In the genomic region with DNA sequence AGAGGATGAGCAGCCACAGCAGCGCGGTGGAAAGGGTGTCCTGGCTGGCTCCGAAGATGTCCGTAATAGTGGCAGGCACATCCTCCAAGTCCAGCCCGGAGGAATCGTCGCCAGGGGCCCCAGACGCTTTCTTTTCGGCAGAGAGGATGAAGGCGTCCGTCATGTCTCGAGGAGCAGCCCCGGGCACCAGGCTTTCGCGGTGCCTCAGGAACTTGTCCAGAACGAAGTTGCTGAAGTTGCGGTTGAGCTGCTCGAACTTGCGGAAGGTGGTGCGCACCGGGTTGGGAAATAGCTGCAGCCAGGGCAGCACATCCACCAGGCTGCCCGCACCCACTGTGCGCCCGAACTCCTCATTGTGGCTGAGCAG, we compare ENCODE assay signal across 9 mouse cellular contexts. TPM values are rescaled to one million over a fixed set of nuclear protein-coding genes. Genes with fewer than 3 reads are reported as not detected.
DNase-seq lines count a peak whose midpoint lies in the region; ATAC-seq and TF ChIP-seq lines count a peak whose summit lies in the region.
"Had no signal": no experiment of that assay in that cellular context is flagged by ENCODE, and none has a peak within 500 bp of the region (broad histone marks: within the 10 kb centered on the region; RNA-seq: fewer than 3 reads in every experiment).

No protein-coding gene starts in this region.

- H3K36me3 ChIP-seq in lung, embryonic 15.5 days = no peaks in the 10 kb centered on the region
- no peaks in the 10 kb centered on the region for H3K36me3 ChIP-seq in embryonic facial prominence, embryonic 15.5 days
- no peaks in the 10 kb centered on the region for H3K36me3 ChIP-seq in hindbrain, postnatal 0 days (ENCODE audit: insufficient read depth, low read length)
- no peaks in the 10 kb centered on the region for H3K36me3 ChIP-seq in midbrain, embryonic 15.5 days (replicated peaks)

- H3K27me3 ChIP-seq in lung, embryonic 15.5 days = peaks cover 63% of the 10 kb centered on the region
- H3K27me3 ChIP-seq in embryonic facial prominence, embryonic 15.5 days = peaks cover 64% of the 10 kb centered on the region
- H3K27me3 ChIP-seq in hindbrain, postnatal 0 days (ENCODE audit: insufficient read depth, low read length) = peaks cover 42% of the 10 kb centered on the region
- peaks cover 60% of the 10 kb centered on the region for H3K27me3 ChIP-seq in midbrain, embryonic 15.5 days (replicated peaks)

- H3K4me2 ChIP-seq in lung, embryonic 15.5 days = peak overlapping the region; percentile 83
- peak overlapping the region; percentile 89 for H3K4me2 ChIP-seq in embryonic facial prominence, embryonic 15.5 days (replicated peaks)
- H3K4me2 ChIP-seq in hindbrain, postnatal 0 days (ENCODE audit: low read depth, low read length) = peak overlapping the region; percentile 70
- peak overlapping the region; percentile 88 for H3K4me2 ChIP-seq in midbrain, embryonic 15.5 days

- no peak for TF ChIP-seq CTCF in lung, adult 2 months (IDR thresholded peaks at IDR 0.05; ENCODE audit: insufficient read depth, low read length)
- no peak for TF ChIP-seq CTCF in hindbrain, postnatal 0 days (IDR thresholded peaks at IDR 0.05; ENCODE audit: low read depth)

- H3K27ac ChIP-seq in lung, embryonic 15.5 days = no peak overlapping the region
- no peak overlapping the region for H3K27ac ChIP-seq in embryonic facial prominence, embryonic 15.5 days (replicated peaks)
- H3K27ac ChIP-seq in hindbrain, postnatal 0 days = no peak overlapping the region
- H3K27ac ChIP-seq in midbrain, embryonic 15.5 days = no peak overlapping the region

- H3K9me3 ChIP-seq in lung, embryonic 15.5 days = no peaks in the 10 kb centered on the region
- no peaks in the 10 kb centered on the region for H3K9me3 ChIP-seq in embryonic facial prominence, embryonic 15.5 days (replicated peaks)
- H3K9me3 ChIP-seq in hindbrain, postnatal 0 days (ENCODE audit: low read length) = no peaks in the 10 kb centered on the region
- no peaks in the 10 kb centered on the region for H3K9me3 ChIP-seq in midbrain, embryonic 15.5 days

- TF ChIP-seq POLR2A in lung, adult 2 months (IDR thresholded peaks at IDR 0.05; ENCODE audit: borderline replicate concordance, extremely low read depth, low read depth, low read length) = no peak

- under 1% methylated on average over 24 of the region's 24 CpGs for WGBS in lung, embryonic 15.5 days
- 2% methylated on average over 24 of the region's 24 CpGs for WGBS in lung, adult 2 months
- 1% methylated on average over 24 of the region's 24 CpGs for WGBS in embryonic facial prominence, embryonic 15.5 days
- 2% methylated on average over 24 of the region's 24 CpGs for WGBS in hindbrain, postnatal 0 days
- under 1% methylated on average over 24 of the region's 24 CpGs for WGBS in midbrain, embryonic 15.5 days

- peak overlapping the region; percentile 11; the same call in 1 of the 2 replicates for H3K9ac ChIP-seq in lung, embryonic 15.5 days
- no peak overlapping the region for H3K9ac ChIP-seq in embryonic facial prominence, embryonic 15.5 days
- H3K9ac ChIP-seq in hindbrain, postnatal 0 days (replicated peaks; ENCODE audit: low read length) = no peak overlapping the region
- no peak overlapping the region for H3K9ac ChIP-seq in midbrain, embryonic 15.5 days

- peaks cover 24% of the 10 kb centered on the region for H3K4me1 ChIP-seq in lung, embryonic 15.5 days
- H3K4me1 ChIP-seq in lung, adult 2 months (ENCODE audit: control insufficient read depth, insufficient read depth, low read length) = peaks cover 11% of the 10 kb centered on the region; the same call in 1 of the 2 replicates
- peaks cover 32% of the 10 kb centered on the region for H3K4me1 ChIP-seq in embryonic facial prominence, embryonic 15.5 days
- H3K4me1 ChIP-seq in hindbrain, postnatal 0 days (ENCODE audit: insufficient read depth, low read length) = peaks cover 6% of the 10 kb centered on the region
- H3K4me1 ChIP-seq in midbrain, embryonic 15.5 days = peaks cover 31% of the 10 kb centered on the region

- H3K4me3 ChIP-seq in lung, embryonic 15.5 days = peak overlapping the region; percentile 42
- H3K4me3 ChIP-seq in lung, adult 2 months (replicated peaks; ENCODE audit: extremely low read depth, low read depth, low read length) = no peak overlapping the region
- H3K4me3 ChIP-seq in embryonic facial prominence, embryonic 15.5 days (replicated peaks) = peak overlapping the region; percentile 47
- H3K4me3 ChIP-seq in hindbrain, postnatal 0 days (ENCODE audit: low read length) = peak overlapping the region; percentile 36
- peak overlapping the region; percentile 42 for H3K4me3 ChIP-seq in midbrain, embryonic 15.5 days

- DNase-seq in lung, adult 2 months = no peak
- DNase-seq in hindbrain, postnatal 0 days (ENCODE audit: low spot score) = no peak
- no peak for DNase-seq in thymus, postnatal 10 days (ENCODE audit: low spot score in 2 of 2)
- DNase-seq in ovary, postnatal 14 days (ENCODE audit: low spot score) = no peak

- ATAC-seq in lung, embryonic 15.5 days (ENCODE audit: borderline replicate concordance, extremely low read depth, low FRiP score, low TSS enrichment) = no peak
- ATAC-seq in embryonic facial prominence, embryonic 15.5 days (ENCODE audit: insufficient number of reproducible peaks, low FRiP score, low TSS enrichment, low read depth) = no peak
- no peak; the same call in 1 of the 2 replicates for ATAC-seq in hindbrain, postnatal 0 days
- no peak for ATAC-seq in midbrain, embryonic 15.5 days (replicated peaks)
- no peak for ATAC-seq in inflammation-experienced regulatory T-cells, adult 6 months

RNA-seq across cellular contexts. Expression of gene Cyp1b1, which starts 1.6 kb away (rescaled TPM):
- polyA plus RNA-seq in lung, embryonic 15.5 days (2015; fragmentation: Nextera tagmentation; extraction: Ambion mirVana) = 3.5 and 4.3 TPM in 2 replicates
- 7.3 and 9.5 TPM in 2 replicates for polyA plus RNA-seq in lung, adult 2 months (2012; rRNA removed)
- 4.9 and 6.7 TPM in 2 replicates for polyA plus RNA-seq in embryonic facial prominence, embryonic 15.5 days (2015; fragmentation: Nextera tagmentation; extraction: Ambion mirVana)
- total RNA-seq in hindbrain, postnatal 0 days (2014; rRNA removed) = 6.3 and 12.8 TPM in 2 replicates
- 6.2 and 6.5 TPM in 2 replicates for polyA plus RNA-seq in hindbrain, postnatal 0 days (2015; fragmentation: Nextera tagmentation; extraction: Ambion mirVana)
- polyA plus RNA-seq in midbrain, embryonic 15.5 days (2015; fragmentation: Nextera tagmentation; extraction: Ambion mirVana) = 7.0 and 7.4 TPM in 2 replicates
- polyA plus RNA-seq in inflammation-experienced regulatory T-cells, adult 6 months (2017; shearing (Covaris generic)) = not detected
- total RNA-seq: neutrophil, adult 5-6 weeks had no signal
